Mouse (Mus musculus) kidney, adult 2 months (tissue): ENCODE data around the gene Adamts14.

Experiments used
- CTCF ChIP-seq: fragments of 200-500 bp; conservative IDR thresholded peaks from 2 replicates; pipeline ENCODE4 v1.5.1; 2011; ENCODE audit warnings: low read depth, mild to moderate bottlenecking, control low read depth, low read length, moderate library complexity, mixed read lengths; ENCODE audit not compliant: insufficient read depth, insufficient read length
- POLR2A ChIP-seq: fragments of 200-500 bp; IDR thresholded peaks from one replicate; pipeline ENCODE4 v1.6.1; 2011; ENCODE audit warnings: low read depth, low read length, control low read depth

- TF ChIP-seq POLR2A, result no peak
- no peak for TF ChIP-seq CTCF
Measured at GRCm38 (mm10) chr10:61308706-61309320, 35.6 kb upstream of the Adamts14 start.
